ENCODE assay signal across 24 mouse cellular contexts in genomic region chr2:20955996-20956395, GRCm38 (mm10). TPM values are rescaled to one million over a fixed set of nuclear protein-coding genes. Genes with fewer than 3 reads are reported as not detected.
DNase-seq lines count a peak whose midpoint lies in the region; ATAC-seq and TF ChIP-seq lines count a peak whose summit lies in the region.
"Had no signal": no experiment of that assay in that cellular context is flagged by ENCODE, and none has a peak within 500 bp of the region (broad histone marks: within the 10 kb centered on the region; RNA-seq: fewer than 3 reads in every experiment).

No protein-coding gene starts in this region.

- H3K9me3 ChIP-seq in forebrain, embryonic 13.5 days (replicated peaks) = no peaks in the 10 kb centered on the region
- no peaks in the 10 kb centered on the region for H3K9me3 ChIP-seq in forebrain, embryonic 10.5 days
- H3K9me3 ChIP-seq in intestine, embryonic 14.5 days (ENCODE audit: control insufficient read depth, low read length) = no peaks in the 10 kb centered on the region
- no peaks in the 10 kb centered on the region for H3K9me3 ChIP-seq in intestine, embryonic 16.5 days (ENCODE audit: control insufficient read depth, low read length)
- no peaks in the 10 kb centered on the region for H3K9me3 ChIP-seq in midbrain, postnatal 0 days (ENCODE audit: low read length)
- no peaks in the 10 kb centered on the region for H3K9me3 ChIP-seq in midbrain, embryonic 15.5 days
- H3K9me3 ChIP-seq: embryonic facial prominence, embryonic 13.5 days; heart, embryonic 10.5 days; hindbrain, embryonic 13.5 days; limb, embryonic 13.5 days; neural tube, embryonic 15.5 days had no signal

- peaks cover 51% of the 10 kb centered on the region for H3K4me1 ChIP-seq in forebrain, embryonic 13.5 days
- H3K4me1 ChIP-seq in forebrain, embryonic 10.5 days = peaks cover 35% of the 10 kb centered on the region
- peaks cover 9% of the 10 kb centered on the region; the same call in 1 of the 2 replicates for H3K4me1 ChIP-seq in intestine, embryonic 14.5 days (replicated peaks; ENCODE audit: control insufficient read depth, insufficient read depth, low read length)
- H3K4me1 ChIP-seq in intestine, embryonic 16.5 days (ENCODE audit: control insufficient read depth, insufficient read depth, low read length) = peaks cover 9% of the 10 kb centered on the region
- peaks cover 9% of the 10 kb centered on the region; the same call in 1 of the 2 replicates for H3K4me1 ChIP-seq in midbrain, postnatal 0 days (ENCODE audit: insufficient read depth, low read length)
- peaks cover 39% of the 10 kb centered on the region for H3K4me1 ChIP-seq in midbrain, embryonic 15.5 days
- H3K4me1 ChIP-seq: limb, embryonic 13.5 days had no signal

- H3K27me3 ChIP-seq in forebrain, embryonic 13.5 days = no peaks in the 10 kb centered on the region
- no peaks in the 10 kb centered on the region for H3K27me3 ChIP-seq in forebrain, embryonic 10.5 days (ENCODE audit: poor library complexity, severe bottlenecking)
- no peaks in the 10 kb centered on the region for H3K27me3 ChIP-seq in intestine, embryonic 14.5 days (replicated peaks; ENCODE audit: control insufficient read depth, insufficient read depth, low read length)
- H3K27me3 ChIP-seq in intestine, embryonic 16.5 days (replicated peaks; ENCODE audit: control insufficient read depth, insufficient read depth, low read length) = no peaks in the 10 kb centered on the region
- H3K27me3 ChIP-seq in midbrain, postnatal 0 days (ENCODE audit: insufficient read depth, low read length) = no peaks in the 10 kb centered on the region
- H3K27me3 ChIP-seq in midbrain, embryonic 15.5 days (replicated peaks) = no peaks in the 10 kb centered on the region
- H3K27me3 ChIP-seq: embryonic facial prominence, embryonic 13.5 days; hindbrain, embryonic 13.5 days; limb, embryonic 13.5 days; neural tube, embryonic 15.5 days had no signal

- no peaks in the 10 kb centered on the region for H3K36me3 ChIP-seq in forebrain, embryonic 13.5 days (ENCODE audit: poor library complexity, severe bottlenecking)
- peaks cover 4% of the 10 kb centered on the region for H3K36me3 ChIP-seq in forebrain, embryonic 10.5 days (replicated peaks)
- no peaks in the 10 kb centered on the region for H3K36me3 ChIP-seq in intestine, embryonic 14.5 days (ENCODE audit: control insufficient read depth, insufficient read depth, low read length)
- no peaks in the 10 kb centered on the region for H3K36me3 ChIP-seq in intestine, embryonic 16.5 days (ENCODE audit: control insufficient read depth, insufficient read depth, low read length)
- H3K36me3 ChIP-seq in midbrain, postnatal 0 days (ENCODE audit: insufficient read depth, low read length) = no peaks in the 10 kb centered on the region
- no peaks in the 10 kb centered on the region for H3K36me3 ChIP-seq in midbrain, embryonic 15.5 days (replicated peaks)
- H3K36me3 ChIP-seq: embryonic facial prominence, embryonic 13.5 days; heart, embryonic 10.5 days; hindbrain, embryonic 13.5 days; limb, embryonic 13.5 days; neural tube, embryonic 15.5 days had no signal

- no peak overlapping the region for H3K4me3 ChIP-seq in forebrain, embryonic 13.5 days
- H3K4me3 ChIP-seq in forebrain, embryonic 10.5 days = no peak overlapping the region
- H3K4me3 ChIP-seq in intestine, embryonic 14.5 days (ENCODE audit: low read depth, low read length) = no peak overlapping the region
- H3K4me3 ChIP-seq in intestine, embryonic 16.5 days (ENCODE audit: low read length) = no peak overlapping the region
- H3K4me3 ChIP-seq in midbrain, postnatal 0 days (ENCODE audit: low read depth, low read length) = no peak overlapping the region
- no peak overlapping the region for H3K4me3 ChIP-seq in midbrain, embryonic 15.5 days
- H3K4me3 ChIP-seq: embryonic facial prominence, embryonic 13.5 days; heart, embryonic 10.5 days; hindbrain, embryonic 13.5 days; limb, embryonic 13.5 days; neural tube, embryonic 15.5 days had no signal

- no peak overlapping the region for H3K4me2 ChIP-seq in forebrain, embryonic 13.5 days
- no peak overlapping the region for H3K4me2 ChIP-seq in intestine, embryonic 14.5 days (ENCODE audit: low read length)
- H3K4me2 ChIP-seq in intestine, embryonic 16.5 days (ENCODE audit: low read depth, low read length) = no peak overlapping the region
- H3K4me2 ChIP-seq in midbrain, postnatal 0 days (ENCODE audit: low read depth, low read length, poor library complexity, severe bottlenecking) = 0 out of 2 replicates have a peak overlapping the region, but pooled peaks have one; percentile 12
- no peak overlapping the region; the same call in 1 of the 2 replicates for H3K4me2 ChIP-seq in midbrain, embryonic 15.5 days
- H3K4me2 ChIP-seq: embryonic facial prominence, embryonic 13.5 days; hindbrain, embryonic 13.5 days; limb, embryonic 13.5 days; liver, embryonic 11.5 days; neural tube, embryonic 15.5 days had no signal

- H3K9ac ChIP-seq in forebrain, embryonic 13.5 days = no peak overlapping the region
- no peak overlapping the region for H3K9ac ChIP-seq in intestine, embryonic 14.5 days (ENCODE audit: low read length)
- no peak overlapping the region for H3K9ac ChIP-seq in intestine, embryonic 16.5 days (ENCODE audit: low read depth, low read length)
- no peak overlapping the region for H3K9ac ChIP-seq in midbrain, postnatal 0 days (replicated peaks; ENCODE audit: low read length, poor library complexity, severe bottlenecking)
- no peak overlapping the region for H3K9ac ChIP-seq in midbrain, embryonic 15.5 days
- H3K9ac ChIP-seq: embryonic facial prominence, embryonic 13.5 days; hindbrain, embryonic 13.5 days; limb, embryonic 13.5 days; neural tube, embryonic 15.5 days had no signal

- 0 out of 2 replicates have a peak overlapping the region, but pooled peaks have one; percentile 45 for H3K27ac ChIP-seq in forebrain, embryonic 13.5 days
- H3K27ac ChIP-seq in forebrain, embryonic 10.5 days = no peak overlapping the region
- no peak overlapping the region for H3K27ac ChIP-seq in intestine, embryonic 14.5 days (ENCODE audit: low read depth)
- H3K27ac ChIP-seq in intestine, embryonic 16.5 days (ENCODE audit: low read length) = no peak overlapping the region
- no peak overlapping the region for H3K27ac ChIP-seq in midbrain, postnatal 0 days (ENCODE audit: low read depth, low read length)
- H3K27ac ChIP-seq in midbrain, embryonic 15.5 days = no peak overlapping the region
- H3K27ac ChIP-seq: embryonic facial prominence, embryonic 13.5 days; heart, embryonic 10.5 days; hindbrain, embryonic 13.5 days; limb, embryonic 13.5 days; neural tube, embryonic 15.5 days had no signal

- no peak for DNase-seq in forebrain, embryonic 10.5 days (ENCODE audit: extremely low spot score, low spot score)
- peak; percentile 44 for DNase-seq in intestine, embryonic 14.5 days (ENCODE audit: low spot score)
- DNase-seq in midbrain, postnatal 0 days (ENCODE audit: low spot score) = no peak
- DNase-seq in embryo, embryonic 10 days (ENCODE audit: low spot score) = no peak
- DNase-seq: adrenal gland, postnatal 25 days; cerebellum, adult 9-10 months; gastrocnemius, postnatal 10 days; heart, postnatal 4 days; kidney, adult 11 months; kidney, postnatal 14 days; lung, postnatal 36 days; retina, postnatal 1 day; right cerebral cortex, postnatal 14 days; thymus, postnatal 4 days had no signal

- no peak for TF ChIP-seq CTCF in midbrain, postnatal 0 days (IDR thresholded peaks at IDR 0.05)

- no peak for ATAC-seq in forebrain, embryonic 13.5 days
- ATAC-seq in intestine, embryonic 14.5 days (replicated peaks; ENCODE audit: low FRiP score, low TSS enrichment, low read depth) = no peak
- ATAC-seq in intestine, embryonic 16.5 days = no peak
- ATAC-seq in midbrain, postnatal 0 days (ENCODE audit: low FRiP score) = no peak
- ATAC-seq in midbrain, embryonic 15.5 days (replicated peaks) = no peak
- ATAC-seq: CD4-positive, CD25-positive, alpha-beta regulatory T cell, adult 4 months had no signal

- WGBS in forebrain, embryonic 13.5 days = 23% methylated on average over 6 of the region's 6 CpGs
- WGBS in forebrain, embryonic 10.5 days = 68% methylated on average over 6 of the region's 6 CpGs
- 30% methylated on average over 6 of the region's 6 CpGs for WGBS in intestine, embryonic 14.5 days
- 52% methylated on average over 6 of the region's 6 CpGs for WGBS in intestine, embryonic 16.5 days
- WGBS in midbrain, postnatal 0 days = 19% methylated on average over 6 of the region's 6 CpGs
- WGBS in midbrain, embryonic 15.5 days = 17% methylated on average over 6 of the region's 6 CpGs

RNA-seq across cellular contexts. Expression of gene Arhgap21, which starts 12.7 kb away (rescaled TPM):
- polyA plus RNA-seq in forebrain, embryonic 13.5 days (2015; fragmentation: Nextera tagmentation; extraction: Ambion mirVana) = 37.1 and 38.6 TPM in 2 replicates
- polyA plus RNA-seq in forebrain, embryonic 10.5 days (2016; fragmentation: Nextera tagmentation; extraction: Ambion mirVana) = 24.3 and 27.9 TPM in 2 replicates
- 19.4 and 20.6 TPM in 2 replicates for polyA plus RNA-seq in intestine, embryonic 14.5 days (2014; fragmentation: Nextera tagmentation; extraction: Ambion mirVana)
- polyA plus RNA-seq in intestine, embryonic 16.5 days (2015; fragmentation: Nextera tagmentation; extraction: Ambion mirVana) = 7.4 and 7.7 TPM in 2 replicates
- 81.8 and 108 TPM in 2 replicates for total RNA-seq in midbrain, postnatal 0 days (2014; rRNA removed)
- polyA plus RNA-seq in midbrain, postnatal 0 days (2015; fragmentation: Nextera tagmentation; extraction: Ambion mirVana) = 24.2 and 31.6 TPM in 2 replicates
- 46.6 and 48.5 TPM in 2 replicates for polyA plus RNA-seq in midbrain, embryonic 15.5 days (2015; fragmentation: Nextera tagmentation; extraction: Ambion mirVana)
